Mouse (Mus musculus): ENCODE data around the gene Cacnb4.

Cacnb4 gene

GRCm38 (mm10) chr2:52516534-52516933, 160.1 kb downstream of the Cacnb4 start:
- DNase-seq: no peak

GRCm38 (mm10) chr2:52512865-52513388, 163.7 kb downstream of the Cacnb4 start:
- DNase-seq: no peak

GRCm38 (mm10) chr2:52512206-52512605, 164.4 kb downstream of the Cacnb4 start:
- no peak for DNase-seq

- DNase-seq: no peak
Observed at GRCm38 (mm10) chr2:52511799-52512198, 164.8 kb downstream of the Cacnb4 start.

- DNase-seq: no peak
Observed at GRCm38 (mm10) chr2:52509779-52510500, 166.7 kb downstream of the Cacnb4 start.

GRCm38 (mm10) chr2:52505164-52505563, 171.5 kb downstream of the Cacnb4 start:
- DNase-seq: no peak

GRCm38 (mm10) chr2:52504762-52505161, 171.9 kb downstream of the Cacnb4 start:
- no peak for DNase-seq

GRCm38 (mm10) chr2:52499849-52500262, 176.8 kb downstream of the Cacnb4 start:
- no peak for DNase-seq

- DNase-seq: no peak
Observed at GRCm38 (mm10) chr2:52499101-52499537, 177.5 kb downstream of the Cacnb4 start.

GRCm38 (mm10) chr2:52495097-52495694, 181.4 kb downstream of the Cacnb4 start:
- DNase-seq: no peak

GRCm38 (mm10) chr2:52494274-52494673, 182.4 kb downstream of the Cacnb4 start:
- no peak for DNase-seq

- DNase-seq: no peak
Observed at GRCm38 (mm10) chr2:52492867-52493266, 183.8 kb downstream of the Cacnb4 start.

GRCm38 (mm10) chr2:52489840-52490239, 186.8 kb downstream of the Cacnb4 start:
- DNase-seq: no peak

- DNase-seq: no peak
Observed at GRCm38 (mm10) chr2:52483496-52483895, 193.1 kb downstream of the Cacnb4 start.

- DNase-seq: no peak
Observed at GRCm38 (mm10) chr2:52480476-52480875, 196.2 kb downstream of the Cacnb4 start.

- DNase-seq: no peak
Observed at GRCm38 (mm10) chr2:52478501-52478900, 198.1 kb downstream of the Cacnb4 start.

- DNase-seq: no peak
Observed at GRCm38 (mm10) chr2:52477550-52477907, 199.1 kb downstream of the Cacnb4 start.

- no peak for DNase-seq
Observed at GRCm38 (mm10) chr2:52476801-52477549, 199.7 kb downstream of the Cacnb4 start.

- no peak for DNase-seq
Observed at GRCm38 (mm10) chr2:52475854-52476253, 200.8 kb downstream of the Cacnb4 start.

- no peak for DNase-seq
Observed at GRCm38 (mm10) chr2:52474570-52474969, 202.1 kb downstream of the Cacnb4 start.

- no peak for DNase-seq
Observed at GRCm38 (mm10) chr2:52471545-52472291, 204.9 kb downstream of the Cacnb4 start.

GRCm38 (mm10) chr2:52470044-52470560, 206.5 kb downstream of the Cacnb4 start:
- DNase-seq: no peak

- DNase-seq: no peak
Observed at GRCm38 (mm10) chr2:52467629-52468028, 209.0 kb downstream of the Cacnb4 start.

Data from thymus, adult 18-20 months (tissue).